Mouse (Mus musculus) ES-Bruce4 (cell line): ENCODE measurements around the gene Slc2a12. TPM values are rescaled to one million over a fixed set of nuclear protein-coding genes. Genes with fewer than 3 reads are reported as not detected.
A peak's percentile ranks its signal among the peaks of the same experiment; 100 is the strongest.

ENCODE experiments used
- H3K27ac ChIP-seq: 2 replicates; pipeline ENCODE4 v1.5.1; 2012; ENCODE audit warnings: low read length, inconsistent platforms; ENCODE audit not compliant: insufficient read depth
- H3K27me3 ChIP-seq: 2 replicates; pipeline ENCODE4 v1.6.1; 2012; ENCODE audit warnings: mild to moderate bottlenecking, low read length, inconsistent platforms; ENCODE audit not compliant: control insufficient read depth, poor library complexity, insufficient read depth, severe bottlenecking
- H3K36me3 ChIP-seq: 2 replicates; pipeline ENCODE4 v1.6.1; 2012; ENCODE audit warnings: inconsistent platforms, mild to moderate bottlenecking, low read length, moderate library complexity; ENCODE audit not compliant: control insufficient read depth, poor library complexity, insufficient read depth, severe bottlenecking
- H3K4me1 ChIP-seq: one replicate; pipeline ENCODE4 v1.8.1; 2011; ENCODE audit warnings: low read length; ENCODE audit not compliant: control insufficient read depth, insufficient read depth
- H3K4me3 ChIP-seq: 2 replicates; pipeline ENCODE4 v1.5.1; 2011; ENCODE audit warnings: low read depth, mild to moderate bottlenecking, low read length
- H3K9ac ChIP-seq: 2 replicates; pipeline ENCODE4 v1.6.1; 2012; ENCODE audit warnings: low read depth, mild to moderate bottlenecking, inconsistent platforms; ENCODE audit not compliant: poor library complexity, severe bottlenecking
- H3K9me3 ChIP-seq: replicated peaks from 2 replicates; pipeline ENCODE4 v1.6.1; 2012; ENCODE audit warnings: mild to moderate bottlenecking, low read length, inconsistent platforms; ENCODE audit not compliant: control insufficient read depth, poor library complexity, insufficient read depth, severe bottlenecking
- CTCF ChIP-seq: IDR thresholded peaks from one replicate; pipeline ENCODE4 v1.8.1; 2011; ENCODE audit warnings: low read depth, low read length
- EP300 ChIP-seq: IDR thresholded peaks from 2 replicates; pipeline ENCODE4 v1.6.1; 2011; ENCODE audit warnings: low read depth, low read length; ENCODE audit not compliant: insufficient read depth
- POLR2A ChIP-seq: IDR thresholded peaks from one replicate; pipeline ENCODE4 v1.8.1; 2011; ENCODE audit warnings: low read length; ENCODE audit not compliant: insufficient read depth
- polyA plus RNA-seq: library from polyadenylated mRNA; stranded (reverse); fragments of >200 nt; gene quantifications from 2 replicates; pipeline ENCODE4 v1.2.4, GENCODE M21; 2011; ENCODE audit warnings: low read depth; ENCODE audit not compliant: missing spikeins, insufficient read depth, insufficient read length

Slc2a12 gene
- polyA plus RNA-seq, 1 experiment, result 1.5 TPM

GRCm38 (mm10) chr10:22714520-22714919 lies 69.7 kb downstream of the Slc2a12 start:
- Histone ChIP-seq H3K4me1 (no peaks in the 10 kb centered on the region), H3K27me3 (no peaks in the 10 kb centered on the region), H3K36me3 (peaks cover under 1% of the 10 kb centered on the region; the same call in 1 of the 2 replicates), H3K9me3 (no peaks in the 10 kb centered on the region), H3K9ac (no peak overlapping the region), H3K27ac (no peak overlapping the region), H3K4me3 (no peak overlapping the region)
- TF ChIP-seq EP300 (no peak), POLR2A (no peak), CTCF (peak; percentile 66)

- TF ChIP-seq CTCF, result no peak
- TF ChIP-seq POLR2A, result no peak
- no peak for TF ChIP-seq EP300
- Histone ChIP-seq H3K4me3 (no peak overlapping the region), H3K9ac (no peak overlapping the region), H3K9me3 (no peaks in the 10 kb centered on the region), H3K4me1 (no peaks in the 10 kb centered on the region), H3K36me3 (no peaks in the 10 kb centered on the region), H3K27ac (no peak overlapping the region), H3K27me3 (no peaks in the 10 kb centered on the region)
These were observed 73.7 kb downstream of the Slc2a12 start for GRCm38 (mm10) chr10:22718475-22718874.

- no peak overlapping the region for H3K27ac ChIP-seq
- H3K27me3 ChIP-seq, result no peaks in the 10 kb centered on the region
- no peak overlapping the region for H3K9ac ChIP-seq
- no peaks in the 10 kb centered on the region for H3K9me3 ChIP-seq
- H3K36me3 ChIP-seq, result no peaks in the 10 kb centered on the region
- H3K4me3 ChIP-seq, result no peak overlapping the region
- TF ChIP-seq CTCF (no peak), POLR2A (no peak), EP300 (no peak)
- H3K4me1 ChIP-seq, result no peaks in the 10 kb centered on the region
These were observed 76.1 kb downstream of the Slc2a12 start for GRCm38 (mm10) chr10:22720781-22721529.

GRCm38 (mm10) chr10:22725166-22725565 lies 80.4 kb downstream of the Slc2a12 start:
- Histone ChIP-seq H3K36me3 (no peaks in the 10 kb centered on the region), H3K9ac (no peak overlapping the region), H3K4me1 (no peaks in the 10 kb centered on the region), H3K9me3 (no peaks in the 10 kb centered on the region), H3K27me3 (no peaks in the 10 kb centered on the region), H3K4me3 (no peak overlapping the region), H3K27ac (no peak overlapping the region)
- TF ChIP-seq EP300 (no peak), POLR2A (no peak), CTCF (no peak)

- no peaks in the 10 kb centered on the region for H3K4me1 ChIP-seq
- no peak for TF ChIP-seq CTCF
- no peak for TF ChIP-seq POLR2A
- TF ChIP-seq EP300, result no peak
- H3K36me3 ChIP-seq, result no peaks in the 10 kb centered on the region
- no peak overlapping the region for H3K9ac ChIP-seq
- H3K27ac ChIP-seq, result no peak overlapping the region
- no peaks in the 10 kb centered on the region for H3K27me3 ChIP-seq
- no peaks in the 10 kb centered on the region for H3K9me3 ChIP-seq
- H3K4me3 ChIP-seq, result no peak overlapping the region
These were observed 81.5 kb downstream of the Slc2a12 start for GRCm38 (mm10) chr10:22726295-22726694.

GRCm38 (mm10) chr10:22728257-22728656 lies 83.4 kb downstream of the Slc2a12 start:
- Histone ChIP-seq H3K27ac (no peak overlapping the region), H3K9ac (no peak overlapping the region), H3K36me3 (no peaks in the 10 kb centered on the region), H3K9me3 (peaks cover 3% of the 10 kb centered on the region; the same call in 1 of the 2 replicates), H3K4me1 (no peaks in the 10 kb centered on the region), H3K27me3 (no peaks in the 10 kb centered on the region), H3K4me3 (no peak overlapping the region)
- TF ChIP-seq CTCF, result no peak
- no peak for TF ChIP-seq EP300
- no peak for TF ChIP-seq POLR2A
